Mouse (Mus musculus) midbrain, embryonic 14.5 days (tissue): ENCODE measurements around the gene Lats2. TPM values are rescaled to one million over a fixed set of nuclear protein-coding genes. Genes with fewer than 3 reads are reported as not detected.

Experiments
- ATAC-seq: fragments of 200-750 bp; cut with Nextera tagmentation; 2 replicates; pipeline ENCODE4 v1.8.0; 2017; ENCODE audit warnings: moderate number of reproducible peaks, moderate library complexity; ENCODE audit not compliant: low FRiP score, low TSS enrichment
- DNase-seq: peaks from one replicate; pipeline ENCODE4 v3.0.0-alpha.2; 2015
- H3K27ac ChIP-seq: fragments of 300-500 bp; sonication (generic); replicated peaks from 2 replicates; pipeline ENCODE4 v1.5.1; 2014; ENCODE audit warnings: mild to moderate bottlenecking, low read depth, low read length, moderate library complexity
- H3K27me3 ChIP-seq: fragments of 300-500 bp; sonication (generic); 2 replicates; pipeline ENCODE4 v1.6.1; 2014; ENCODE audit warnings: low read length, control low read depth, mixed read lengths; ENCODE audit not compliant: control insufficient read depth, insufficient read depth
- H3K36me3 ChIP-seq: fragments of 300-500 bp; sonication (generic); 2 replicates; pipeline ENCODE4 v1.6.1; 2014; ENCODE audit warnings: low read length, control low read depth; ENCODE audit not compliant: control insufficient read depth, insufficient read depth
- H3K4me1 ChIP-seq: fragments of 300-500 bp; sonication (generic); 2 replicates; pipeline ENCODE4 v1.6.1; 2014; ENCODE audit warnings: mild to moderate bottlenecking, antibody characterized with exemption, low read length, control low read depth; ENCODE audit not compliant: control insufficient read depth, insufficient read depth
- H3K4me2 ChIP-seq: fragments of 300-500 bp; sonication (generic); 2 replicates; pipeline ENCODE4 v1.6.1; 2014; ENCODE audit warnings: mild to moderate bottlenecking, low read length, moderate library complexity
- H3K4me3 ChIP-seq: fragments of 300-500 bp; sonication (generic); replicated peaks from 2 replicates; pipeline ENCODE4 v1.5.1; 2014; ENCODE audit warnings: low read depth, low read length
- H3K9ac ChIP-seq: fragments of 300-500 bp; sonication (generic); replicated peaks from 2 replicates; pipeline ENCODE4 v1.6.1; 2014; ENCODE audit warnings: mild to moderate bottlenecking, low read length, moderate library complexity
- H3K9me3 ChIP-seq: fragments of 300-500 bp; sonication (generic); 2 replicates; pipeline ENCODE4 v1.6.1; 2016; ENCODE audit warnings: low read length, control low read depth, mixed read lengths; ENCODE audit not compliant: control insufficient read depth
- WGBS: fragments of 180-500 bp; shearing (Covaris S2); extraction: QIAGEN DNeasy Blood & Tissue Kit; methylation state at CpG from one replicate; pipeline ENCODE4 v1.1.7; 2014; 5-methylcytosine and 5-hydroxymethylcytosine counted together
- polyA plus RNA-seq: library from polyadenylated mRNA; unstranded; fragments of >200 nt; fragmentation: Nextera tagmentation; extraction: Ambion mirVana; gene quantifications from 2 replicates; pipeline ENCODE4 v1.2.1, GENCODE M21; 2014

Gene Lats2
- polyA plus RNA-seq, 1 experiment from 2014 or later, result 7.1 TPM

GRCm38 (mm10) chr14:57708580-57708979 is 49.6 kb downstream of the Lats2 start:
- no peak overlapping the region for H3K4me2 ChIP-seq
- H3K27me3 ChIP-seq, result no peaks in the 10 kb centered on the region
- no peaks in the 10 kb centered on the region for H3K9me3 ChIP-seq
- DNase-seq (peak; percentile 19), ATAC-seq (no peak)
- no peak overlapping the region for H3K9ac ChIP-seq
- no peak overlapping the region for H3K27ac ChIP-seq
- 59% methylated on average over 7 of the region's 7 CpGs for WGBS
- H3K36me3 ChIP-seq, result no peaks in the 10 kb centered on the region
- H3K4me3 ChIP-seq, result no peak overlapping the region
- peaks cover 29% of the 10 kb centered on the region for H3K4me1 ChIP-seq

GRCm38 (mm10) chr14:57707100-57707893 is 50.9 kb downstream of the Lats2 start:
- Histone ChIP-seq H3K27ac (peak overlapping the region; percentile 60), H3K4me2 (peak overlapping the region; percentile 14; the same call in 1 of the 2 replicates), H3K4me1 (peaks cover 29% of the 10 kb centered on the region), H3K27me3 (no peaks in the 10 kb centered on the region), H3K36me3 (no peaks in the 10 kb centered on the region), H3K9ac (peak overlapping the region; percentile 36), H3K4me3 (no peak overlapping the region), H3K9me3 (no peaks in the 10 kb centered on the region)
- DNase-seq (peak; percentile 52), ATAC-seq (no peak)
- 25% methylated on average over 18 of the region's 18 CpGs for WGBS

- Histone ChIP-seq H3K36me3 (no peaks in the 10 kb centered on the region), H3K9me3 (no peaks in the 10 kb centered on the region), H3K27ac (no peak overlapping the region; the same call in 1 of the 2 replicates), H3K4me3 (no peak overlapping the region), H3K4me2 (no peak overlapping the region), H3K27me3 (no peaks in the 10 kb centered on the region), H3K4me1 (peaks cover 29% of the 10 kb centered on the region), H3K9ac (no peak overlapping the region)
- WGBS, result 63% methylated on average over 4 of the region's 4 CpGs
- ATAC-seq (no peak), DNase-seq (peak; percentile 44)
These were observed 51.5 kb downstream of the Lats2 start for GRCm38 (mm10) chr14:57706760-57707099.

GRCm38 (mm10) chr14:57705759-57706158 is 52.4 kb downstream of the Lats2 start:
- ATAC-seq, result no peak
- H3K9me3 ChIP-seq, result no peaks in the 10 kb centered on the region
- no peak overlapping the region for H3K4me3 ChIP-seq
- WGBS, result 91% methylated on average over 4 of the region's 4 CpGs
- DNase-seq, result no peak
- no peak overlapping the region for H3K27ac ChIP-seq
- H3K27me3 ChIP-seq, result no peaks in the 10 kb centered on the region
- H3K4me1 ChIP-seq, result peaks cover 29% of the 10 kb centered on the region
- no peak overlapping the region for H3K9ac ChIP-seq
- no peaks in the 10 kb centered on the region for H3K36me3 ChIP-seq
- no peak overlapping the region for H3K4me2 ChIP-seq

- H3K4me3 ChIP-seq, result no peak overlapping the region
- H3K9ac ChIP-seq, result no peak overlapping the region
- DNase-seq (no peak), ATAC-seq (no peak)
- WGBS, result 86% methylated on average over 4 of the region's 4 CpGs
- H3K27ac ChIP-seq, result no peak overlapping the region
- H3K9me3 ChIP-seq, result no peaks in the 10 kb centered on the region
- H3K36me3 ChIP-seq, result peaks cover 3% of the 10 kb centered on the region
- H3K27me3 ChIP-seq, result no peaks in the 10 kb centered on the region
- H3K4me2 ChIP-seq, result no peak overlapping the region
- H3K4me1 ChIP-seq, result peaks cover 29% of the 10 kb centered on the region
These were observed 53.1 kb downstream of the Lats2 start for GRCm38 (mm10) chr14:57705075-57705474.

- ATAC-seq, result peak; percentile 57; the same call in 1 of the 2 replicates
- no peaks in the 10 kb centered on the region for H3K27me3 ChIP-seq
- no peak overlapping the region for H3K4me3 ChIP-seq
- no peak overlapping the region for H3K4me2 ChIP-seq
- no peaks in the 10 kb centered on the region for H3K9me3 ChIP-seq
- peak overlapping the region; percentile 57 for H3K27ac ChIP-seq
- no peak overlapping the region for H3K9ac ChIP-seq
- peaks cover 24% of the 10 kb centered on the region for H3K36me3 ChIP-seq
- peaks cover 5% of the 10 kb centered on the region; the same call in 1 of the 2 replicates for H3K4me1 ChIP-seq
- WGBS, result 54% methylated on average over 12 of the region's 12 CpGs
- DNase-seq, result peak; percentile 61
These were observed 56.2 kb downstream of the Lats2 start for GRCm38 (mm10) chr14:57701915-57702477.

GRCm38 (mm10) chr14:57699461-57699970 is 58.7 kb downstream of the Lats2 start:
- 97% methylated on average over 33 of the region's 33 CpGs for WGBS
- no peak overlapping the region for H3K27ac ChIP-seq
- no peak overlapping the region for H3K4me2 ChIP-seq
- H3K4me3 ChIP-seq, result no peak overlapping the region
- ATAC-seq (no peak), DNase-seq (no peak)
- H3K27me3 ChIP-seq, result no peaks in the 10 kb centered on the region
- no peaks in the 10 kb centered on the region for H3K9me3 ChIP-seq
- no peak overlapping the region for H3K9ac ChIP-seq
- H3K4me1 ChIP-seq, result no peaks in the 10 kb centered on the region
- peaks cover 42% of the 10 kb centered on the region for H3K36me3 ChIP-seq

- H3K4me1 ChIP-seq, result no peaks in the 10 kb centered on the region
- H3K27ac ChIP-seq, result no peak overlapping the region
- no peak overlapping the region for H3K9ac ChIP-seq
- no peaks in the 10 kb centered on the region for H3K27me3 ChIP-seq
- H3K36me3 ChIP-seq, result peaks cover 47% of the 10 kb centered on the region
- 90% methylated on average over 10 of the region's 10 CpGs for WGBS
- no peaks in the 10 kb centered on the region for H3K9me3 ChIP-seq
- ATAC-seq, result no peak
- no peak overlapping the region for H3K4me3 ChIP-seq
- no peak for DNase-seq
- no peak overlapping the region for H3K4me2 ChIP-seq
These were observed 59.2 kb downstream of the Lats2 start for GRCm38 (mm10) chr14:57699016-57699415.

GRCm38 (mm10) chr14:57696066-57696465 is 62.1 kb downstream of the Lats2 start:
- DNase-seq, result no peak
- no peaks in the 10 kb centered on the region for H3K4me1 ChIP-seq
- H3K27ac ChIP-seq, result no peak overlapping the region
- H3K27me3 ChIP-seq, result no peaks in the 10 kb centered on the region
- H3K36me3 ChIP-seq, result peaks cover 50% of the 10 kb centered on the region
- no peak for ATAC-seq
- no peak overlapping the region for H3K4me3 ChIP-seq
- WGBS, result 97% methylated on average over 15 of the region's 15 CpGs
- H3K9me3 ChIP-seq, result no peaks in the 10 kb centered on the region
- no peak overlapping the region for H3K4me2 ChIP-seq
- no peak overlapping the region for H3K9ac ChIP-seq
